Mouse (Mus musculus) liver, adult 2 months (tissue): ENCODE results near the gene Cfdp1.

Experiments
- CTCF ChIP-seq: fragments of 200-500 bp; IDR thresholded peaks from 2 replicates; pipeline ENCODE4 v1.5.1; 2011; ENCODE audit warnings: low read depth, low read length, control low read depth
- POLR2A ChIP-seq: fragments of 200-500 bp; IDR thresholded peaks from 2 replicates; pipeline ENCODE4 v1.6.1; 2011; ENCODE audit warnings: low read length, control low read depth; ENCODE audit not compliant: insufficient read depth; ENCODE audit errors: extremely low read depth

GRCm38 (mm10) chr8:111789639-111790038, 64.5 kb downstream of the Cfdp1 start:
- TF ChIP-seq POLR2A = no peak
- TF ChIP-seq CTCF = no peak
